Mouse (Mus musculus) G1E (cell line): ENCODE measurements around the gene Gpr162. TPM values are rescaled to one million over a fixed set of nuclear protein-coding genes. Genes with fewer than 3 reads are reported as not detected.
"Not testable (repeated sequence)": the region's sequence is repeated elsewhere in the genome, so short reads cannot be mapped to it uniquely, and the experiment has no call there.

Experiments
- ATAC-seq: 2 replicates; pipeline ENCODE4 v1.8.0; 2016; ENCODE audit warnings: mild to moderate bottlenecking; ENCODE audit not compliant: insufficient number of reproducible peaks, poor library complexity, low FRiP score, severe bottlenecking; ENCODE audit errors: extremely low read depth
- DNase-seq: peaks from one replicate; pipeline ENCODE4 v3.0.0; 2012; ENCODE audit warnings: low spot score
- H3K27me3 ChIP-seq: 2 replicates; pipeline ENCODE4 v1.6.1; 2012; ENCODE audit warnings: mild to moderate bottlenecking, low read length, inconsistent platforms; ENCODE audit not compliant: insufficient read depth
- H3K36me3 ChIP-seq: replicated peaks from 2 replicates; pipeline ENCODE3; 2012; ENCODE audit warnings: mild to moderate bottlenecking, inconsistent platforms
- H3K4me1 ChIP-seq: 2 replicates; pipeline ENCODE4 v1.6.1; 2012; ENCODE audit warnings: low read depth, low read length, inconsistent platforms, mixed read lengths; ENCODE audit not compliant: insufficient read depth
- H3K4me3 ChIP-seq: 2 replicates; pipeline ENCODE4 v1.5.1; 2012; ENCODE audit warnings: low read depth, mild to moderate bottlenecking, inconsistent platforms, low read length, moderate library complexity, mixed read lengths
- H3K9me3 ChIP-seq: replicated peaks from 2 replicates; pipeline ENCODE4 v1.6.1; 2012; ENCODE audit warnings: inconsistent platforms
- CTCF ChIP-seq: IDR thresholded peaks from 2 replicates; pipeline ENCODE4 v1.5.1; 2012; ENCODE audit warnings: low read depth, low read length, inconsistent platforms, mixed read lengths
- GATA1 ChIP-seq: IDR thresholded peaks from 2 replicates; pipeline ENCODE4 v1.6.1; 2012; ENCODE audit warnings: borderline replicate concordance, low read length, inconsistent platforms, mixed read lengths
- GATA2 ChIP-seq: IDR thresholded peaks from 2 replicates; pipeline ENCODE4 v1.6.1; 2012; ENCODE audit warnings: low read depth, low read length, inconsistent platforms, borderline replicate concordance
- POLR2AphosphoS5 ChIP-seq: IDR thresholded peaks from 2 replicates; pipeline ENCODE4 v1.6.1; 2012; ENCODE audit warnings: low read depth, low read length, inconsistent platforms; ENCODE audit not compliant: insufficient replicate concordance
- TAL1 ChIP-seq: conservative IDR thresholded peaks from 2 replicates; pipeline ENCODE4 v1.6.1; 2012; ENCODE audit warnings: low read depth, low read length, inconsistent platforms, mixed read lengths
- polyA plus RNA-seq: library from polyadenylated mRNA; stranded (reverse); fragments of >175 nt; gene quantifications from 2 replicates; pipeline ENCODE4 v1.2.3, GENCODE M21; 2012
- total RNA-seq, 2 experiments: library from RNA; stranded (forward) in 1 of 2; stranded (reverse) in 1 of 2; fragments of 200-1000 nt in 1 of 2; fragments of >200 nt in 1 of 2; fragmentation: Nextera tagmentation in 1 of 2; gene quantifications; 2 replicates each; pipeline ENCODE4 v1.2.3; 2014 to 2017

Gene Gpr162
- total and polyA plus RNA-seq, 3 experiments = 0.22 TPM; not detected in 2

DNA sequence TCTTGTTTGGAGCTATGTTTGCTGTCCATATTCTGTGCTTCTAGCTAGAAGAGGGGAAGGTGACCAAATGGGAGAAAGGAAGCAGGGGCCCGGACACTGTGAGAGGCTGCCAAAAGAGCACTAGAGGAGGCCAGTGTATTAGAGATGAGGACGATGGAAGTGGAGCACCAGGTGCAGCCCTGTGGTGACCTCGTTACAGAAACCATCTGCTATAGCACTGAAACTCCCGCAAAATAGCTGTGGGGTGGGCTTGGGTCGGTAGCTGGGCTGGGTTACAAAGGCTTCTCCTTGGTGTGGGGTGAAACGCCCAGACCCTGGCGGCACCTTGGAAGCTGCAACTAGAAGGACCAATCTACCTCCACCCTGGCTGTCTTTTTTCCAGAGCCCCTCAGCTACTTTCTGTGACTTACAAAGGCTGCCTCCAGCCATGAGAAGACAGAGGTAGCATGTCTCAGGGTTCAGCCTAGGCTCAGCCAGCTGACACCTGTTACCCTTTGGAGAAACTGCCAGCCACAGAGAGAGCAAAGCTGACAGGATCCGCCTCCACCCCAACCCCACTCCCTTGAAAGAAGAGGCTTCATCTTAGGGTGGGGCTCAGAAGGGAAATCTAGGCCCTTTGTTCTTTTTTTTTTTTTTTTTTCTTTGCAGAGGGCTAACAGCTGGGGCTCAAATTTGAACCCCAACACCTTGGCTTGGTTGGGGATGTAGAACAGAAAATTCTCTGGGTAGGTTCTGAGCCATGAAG is 36.4 kb upstream of the Gpr162 start:
- DNase-seq (no peak), ATAC-seq (no peak)
- no peaks in the 10 kb centered on the region for H3K36me3 ChIP-seq
- no peak overlapping the region for H3K4me3 ChIP-seq
- TF ChIP-seq GATA2 (no peak), POLR2AphosphoS5 (no peak), CTCF (no peak), GATA1 (no peak), TAL1 (no peak)
- H3K4me1 ChIP-seq = peaks cover 11% of the 10 kb centered on the region
- H3K27me3 ChIP-seq = peaks cover 29% of the 10 kb centered on the region
- H3K9me3 ChIP-seq = no peaks in the 10 kb centered on the region

- TF ChIP-seq POLR2AphosphoS5 (no peak), GATA2 (no peak), GATA1 (no peak), TAL1 (no peak), CTCF (no peak)
- ATAC-seq (no peak), DNase-seq (no peak)
These were observed 34.6 kb upstream of the Gpr162 start for GRCm38 (mm10) chr6:124898359-124898758.

GRCm38 (mm10) chr6:124894113-124894512 is 30.3 kb upstream of the Gpr162 start:
- H3K27me3 ChIP-seq = peaks cover 10% of the 10 kb centered on the region; the same call in 1 of the 2 replicates
- not testable (repeated sequence) for H3K36me3 ChIP-seq, DNase-seq, H3K4me1 ChIP-seq, H3K4me3 ChIP-seq, H3K9me3 ChIP-seq, ATAC-seq

More at GRCm38 (mm10) chr6:124898359-124898758, 34.6 kb upstream of the Gpr162 start:
- Histone ChIP-seq H3K9me3 (no peaks in the 10 kb centered on the region), H3K27me3 (peaks cover 28% of the 10 kb centered on the region), H3K4me3 (no peak overlapping the region), H3K4me1 (no peaks in the 10 kb centered on the region), H3K36me3 (no peaks in the 10 kb centered on the region)

DNA sequence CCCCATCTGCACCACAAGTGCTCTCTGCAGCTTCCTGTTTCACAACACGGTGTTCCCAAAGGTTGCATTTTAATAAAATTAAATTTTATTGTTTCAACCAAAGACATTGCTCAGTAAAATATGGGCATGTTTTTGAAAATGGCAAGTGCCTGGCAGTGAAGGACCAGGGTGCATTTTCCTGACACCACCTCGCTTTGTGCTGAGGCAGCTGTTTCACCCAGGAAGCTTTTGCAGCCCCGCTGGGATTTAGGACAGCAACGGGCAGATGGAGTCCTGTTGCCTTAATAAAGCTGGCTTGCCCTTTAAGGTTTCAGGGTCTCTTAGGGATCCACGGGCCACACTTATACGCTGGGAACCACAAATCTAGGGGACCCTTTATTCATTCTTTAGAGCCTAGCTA is 27.2 kb upstream of the Gpr162 start:
- no peak for ATAC-seq
- Histone ChIP-seq H3K4me3 (no peak overlapping the region), H3K36me3 (no peaks in the 10 kb centered on the region), H3K9me3 (no peaks in the 10 kb centered on the region), H3K27me3 (peaks cover 18% of the 10 kb centered on the region), H3K4me1 (no peaks in the 10 kb centered on the region)
- no peak for TF ChIP-seq TAL1
- no peak for TF ChIP-seq GATA2
- no peak for DNase-seq

DNA sequence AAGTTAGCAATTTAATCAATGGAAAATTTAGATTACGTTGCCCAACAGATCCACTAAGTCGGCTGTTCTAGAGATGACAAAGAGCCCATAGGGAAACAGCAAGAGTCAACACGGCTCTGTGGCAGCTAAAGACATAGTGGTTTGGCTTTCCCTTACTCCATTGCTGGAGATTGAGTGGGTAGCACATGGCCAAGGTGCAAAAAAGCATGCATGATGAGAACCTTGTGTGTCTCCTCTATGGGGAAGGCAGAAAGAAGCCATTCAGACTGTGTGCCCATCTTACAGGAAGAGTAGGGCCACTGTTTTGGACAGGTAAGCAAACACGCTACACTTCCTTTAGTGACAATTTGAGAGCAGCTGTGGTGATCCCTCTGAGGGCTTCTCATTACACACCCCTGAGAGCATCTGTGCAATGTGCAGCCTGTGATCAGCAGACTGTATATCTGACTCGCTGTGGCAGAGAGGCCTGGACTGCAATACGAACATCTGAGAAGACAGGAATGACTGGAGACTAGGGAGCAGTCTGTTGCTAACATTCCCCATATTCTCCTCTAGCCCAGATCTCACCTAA is 24.9 kb upstream of the Gpr162 start:
- no peak for DNase-seq
- TF ChIP-seq POLR2AphosphoS5 (no peak), GATA2 (no peak), TAL1 (no peak), GATA1 (no peak), CTCF (no peak)

GRCm38 (mm10) chr6:124887986-124888385 is 24.2 kb upstream of the Gpr162 start, which contains the start of gene Cd4:
TSS of gene Cd4 (minus strand) at chr6:124888221.
- Histone ChIP-seq H3K9me3 (no peaks in the 10 kb centered on the region), H3K27me3 (peaks cover 37% of the 10 kb centered on the region), H3K4me1 (no peaks in the 10 kb centered on the region), H3K4me3 (no peak within 1 kb of the TSS), H3K36me3 (no peaks in the 10 kb centered on the region)
- DNase-seq = no peak
- TF ChIP-seq GATA2 = no peak
- TF ChIP-seq TAL1 = no peak
- no peak for TF ChIP-seq CTCF
- no peak for TF ChIP-seq POLR2AphosphoS5
- TF ChIP-seq GATA1 = no peak
- ATAC-seq = no peak

More for the DNA sequence above, 24.9 kb upstream of the Gpr162 start:
- H3K9me3 ChIP-seq = no peaks in the 10 kb centered on the region
- no peaks in the 10 kb centered on the region for H3K4me1 ChIP-seq
- ATAC-seq = no peak
- no peak overlapping the region for H3K4me3 ChIP-seq
- no peaks in the 10 kb centered on the region for H3K36me3 ChIP-seq
- H3K27me3 ChIP-seq = peaks cover 34% of the 10 kb centered on the region
